Mouse (Mus musculus) heart, embryonic 14.5 days (tissue): ENCODE measurements around the gene 1600002K03Rik. TPM values are rescaled to one million over a fixed set of nuclear protein-coding genes. Genes with fewer than 3 reads are reported as not detected.

Experiments used
- ATAC-seq: fragments of 200-750 bp; cut with Nextera tagmentation; 2 replicates; pipeline ENCODE4 v1.8.0; 2017; ENCODE audit warnings: low read depth, moderate TSS enrichment; ENCODE audit not compliant: insufficient number of reproducible peaks, insufficient read depth, low FRiP score
- H3K27ac ChIP-seq, 2 experiments: fragments of 200-500 bp in 1 of 2; fragments of 300-500 bp in 1 of 2; sonication (generic) in 1 of 2; replicated peaks in 1 of 2; 2 replicates each; pipeline ENCODE4 v1.5.1; 2012 to 2014; ENCODE audit warnings: low read depth in 2 of 2, low read length in 2 of 2, control low read depth in 1 of 2, mild to moderate bottlenecking in 1 of 2, mixed read lengths in 1 of 2; ENCODE audit not compliant: control insufficient read depth in 1 of 2, insufficient read depth in 1 of 2
- H3K27me3 ChIP-seq: fragments of 300-500 bp; sonication (generic); 2 replicates; pipeline ENCODE4 v1.6.1; 2014; ENCODE audit warnings: mild to moderate bottlenecking, low read length, control low read depth; ENCODE audit not compliant: control insufficient read depth, insufficient read depth
- H3K36me3 ChIP-seq: fragments of 300-500 bp; sonication (generic); 2 replicates; pipeline ENCODE4 v1.6.1; 2014; ENCODE audit warnings: mild to moderate bottlenecking, control low read depth, low read length, mixed read lengths; ENCODE audit not compliant: control insufficient read depth, insufficient read depth
- H3K4me1 ChIP-seq, 2 experiments: fragments of 200-500 bp in 1 of 2; fragments of 300-500 bp in 1 of 2; sonication (generic) in 1 of 2; 2 replicates each; pipeline ENCODE4 v1.6.1; 2012 to 2014; ENCODE audit warnings: low read length in 2 of 2, control low read depth in 1 of 2, mixed read lengths in 1 of 2; ENCODE audit not compliant: control insufficient read depth in 2 of 2, insufficient read depth in 2 of 2
- H3K4me2 ChIP-seq: fragments of 300-500 bp; sonication (generic); 2 replicates; pipeline ENCODE4 v1.6.1; 2014; ENCODE audit warnings: mild to moderate bottlenecking, low read length
- H3K4me3 ChIP-seq, 2 experiments: fragments of 200-500 bp in 1 of 2; fragments of 300-500 bp in 1 of 2; sonication (generic) in 1 of 2; 2 replicates each; pipeline ENCODE4 v1.5.1; 2012 to 2014; ENCODE audit warnings: low read length in 2 of 2, mild to moderate bottlenecking in 2 of 2, control low read depth in 1 of 2, low read depth in 1 of 2, moderate library complexity in 1 of 2; ENCODE audit not compliant: control insufficient read depth in 1 of 2, insufficient read depth in 1 of 2
- H3K9ac ChIP-seq: fragments of 300-500 bp; sonication (generic); 2 replicates; pipeline ENCODE4 v1.6.1; 2014; ENCODE audit warnings: mild to moderate bottlenecking, low read length
- H3K9me3 ChIP-seq: fragments of 300-500 bp; sonication (generic); 2 replicates; pipeline ENCODE4 v1.6.1; 2016; ENCODE audit warnings: low read length, control low read depth; ENCODE audit not compliant: control insufficient read depth
- WGBS: fragments of 180-500 bp; shearing (Covaris S2); extraction: QIAGEN DNeasy Blood & Tissue Kit; methylation state at CpG from one replicate; pipeline ENCODE4 v1.1.7; 2014; 5-methylcytosine and 5-hydroxymethylcytosine counted together
- polyA plus RNA-seq: library from polyadenylated mRNA; unstranded; fragments of >200 nt; fragmentation: Nextera tagmentation; extraction: Ambion mirVana; gene quantifications from 2 replicates; pipeline ENCODE4 v1.2.1, GENCODE M21; 2014

1600002K03Rik gene
- polyA plus RNA-seq, 1 experiment from 2014 or later = 11.1 TPM

- H3K27me3 ChIP-seq = peaks cover 14% of the 10 kb centered on the region
- H3K9me3 ChIP-seq = no peaks in the 10 kb centered on the region
- peak; percentile 81 for ATAC-seq
- peaks cover 21 to 56% of the 10 kb centered on the region in 2 experiments for H3K4me1 ChIP-seq
- H3K9ac ChIP-seq = peak overlapping the region; percentile 96
- peak overlapping the region; percentile 56 to 69 for H3K4me3 ChIP-seq
- H3K36me3 ChIP-seq = peaks cover 40% of the 10 kb centered on the region
- peak overlapping the region; percentile 96 for H3K4me2 ChIP-seq
- WGBS = 1% methylated on average over 43 of the region's 43 CpGs
- peak overlapping the region; percentile 67 to 82 for H3K27ac ChIP-seq
Measured at GRCm38 (mm10) chr10:80141786-80142529, 30.8 kb upstream of the 1600002K03Rik start.

- H3K4me3 ChIP-seq = peak overlapping the region; percentile 56 to 69
- no peak for ATAC-seq
- H3K27ac ChIP-seq = peak overlapping the region; percentile 67 to 82
- peak overlapping the region; percentile 96 for H3K4me2 ChIP-seq
- H3K9me3 ChIP-seq = no peaks in the 10 kb centered on the region
- H3K36me3 ChIP-seq = peaks cover 40% of the 10 kb centered on the region
- H3K4me1 ChIP-seq = peaks cover 23 to 56% of the 10 kb centered on the region in 2 experiments
- peak overlapping the region; percentile 96 for H3K9ac ChIP-seq
- WGBS = 2% methylated on average over 15 of the region's 15 CpGs
- peaks cover 8% of the 10 kb centered on the region for H3K27me3 ChIP-seq
Measured at GRCm38 (mm10) chr10:80142530-80142925, 30.2 kb upstream of the 1600002K03Rik start.

GRCm38 (mm10) chr10:80143664-80144063 is 29.1 kb upstream of the 1600002K03Rik start:
- peak overlapping the region; percentile 96; the same call in 1 of the 2 replicates for H3K4me2 ChIP-seq
- peaks cover 40% of the 10 kb centered on the region for H3K36me3 ChIP-seq
- no peaks in the 10 kb centered on the region for H3K27me3 ChIP-seq
- 94% methylated on average over 7 of the region's 7 CpGs for WGBS
- no peak overlapping the region for H3K9ac ChIP-seq
- H3K9me3 ChIP-seq = no peaks in the 10 kb centered on the region
- peaks cover 19 to 49% of the 10 kb centered on the region in 2 experiments for H3K4me1 ChIP-seq
- no peak for ATAC-seq
- H3K27ac ChIP-seq = no peak overlapping the region
- no peak overlapping the region for H3K4me3 ChIP-seq

GRCm38 (mm10) chr10:80144159-80144558 is 28.6 kb upstream of the 1600002K03Rik start:
- Histone ChIP-seq H3K4me1 (peaks cover 19 to 47% of the 10 kb centered on the region in 2 experiments), H3K36me3 (peaks cover 40% of the 10 kb centered on the region), H3K9me3 (no peaks in the 10 kb centered on the region), H3K9ac (no peak overlapping the region), H3K27ac (no peak overlapping the region), H3K4me3 (no peak overlapping the region), H3K4me2 (0 out of 2 replicates have a peak overlapping the region, but pooled peaks have one; percentile 96), H3K27me3 (no peaks in the 10 kb centered on the region)
- ATAC-seq = no peak
- 91% methylated on average over 12 of the region's 12 CpGs for WGBS

GRCm38 (mm10) chr10:80144864-80145838 is 27.6 kb upstream of the 1600002K03Rik start:
- Histone ChIP-seq H3K27ac (peak overlapping the region in 1 of 2 experiments; percentile 99; a peak in 1 of 4 replicates), H3K4me2 (peak overlapping the region; percentile 25; the same call in 1 of the 2 replicates), H3K9ac (peak overlapping the region; percentile 99; the same call in 1 of the 2 replicates), H3K36me3 (peaks cover 46% of the 10 kb centered on the region), H3K4me3 (no peak overlapping the region), H3K27me3 (no peaks in the 10 kb centered on the region), H3K9me3 (no peaks in the 10 kb centered on the region), H3K4me1 (peaks cover 19 to 43% of the 10 kb centered on the region in 2 experiments)
- 67% methylated on average over 20 of the region's 20 CpGs for WGBS
- ATAC-seq = no peak

GRCm38 (mm10) chr10:80145896-80146295 is 26.8 kb upstream of the 1600002K03Rik start:
- peak overlapping the region; percentile 25 for H3K4me2 ChIP-seq
- H3K27me3 ChIP-seq = no peaks in the 10 kb centered on the region
- H3K9ac ChIP-seq = peak overlapping the region; percentile 99
- no peaks in the 10 kb centered on the region for H3K9me3 ChIP-seq
- WGBS = 75% methylated on average over 6 of the region's 6 CpGs
- peaks cover 51% of the 10 kb centered on the region for H3K36me3 ChIP-seq
- H3K4me3 ChIP-seq = no peak overlapping the region
- no peak for ATAC-seq
- H3K4me1 ChIP-seq = peaks cover 19 to 43% of the 10 kb centered on the region in 2 experiments
- H3K27ac ChIP-seq = peak overlapping the region in 1 of 2 experiments; percentile 99; a peak in 2 of 4 replicates

GRCm38 (mm10) chr10:80146568-80147011 is 26.2 kb upstream of the 1600002K03Rik start:
- Histone ChIP-seq H3K27ac (peak overlapping the region; percentile 99), H3K36me3 (peaks cover 58% of the 10 kb centered on the region), H3K27me3 (no peaks in the 10 kb centered on the region), H3K4me3 (no peak overlapping the region), H3K9ac (peak overlapping the region; percentile 99), H3K4me2 (peak overlapping the region; percentile 77; the same call in 1 of the 2 replicates), H3K4me1 (peaks cover 19 to 43% of the 10 kb centered on the region in 2 experiments), H3K9me3 (no peaks in the 10 kb centered on the region)
- no peak for ATAC-seq
- 51% methylated on average over 4 of the region's 4 CpGs for WGBS
